ENCODE assay signal across 9 mouse cellular contexts in the genomic region with DNA sequence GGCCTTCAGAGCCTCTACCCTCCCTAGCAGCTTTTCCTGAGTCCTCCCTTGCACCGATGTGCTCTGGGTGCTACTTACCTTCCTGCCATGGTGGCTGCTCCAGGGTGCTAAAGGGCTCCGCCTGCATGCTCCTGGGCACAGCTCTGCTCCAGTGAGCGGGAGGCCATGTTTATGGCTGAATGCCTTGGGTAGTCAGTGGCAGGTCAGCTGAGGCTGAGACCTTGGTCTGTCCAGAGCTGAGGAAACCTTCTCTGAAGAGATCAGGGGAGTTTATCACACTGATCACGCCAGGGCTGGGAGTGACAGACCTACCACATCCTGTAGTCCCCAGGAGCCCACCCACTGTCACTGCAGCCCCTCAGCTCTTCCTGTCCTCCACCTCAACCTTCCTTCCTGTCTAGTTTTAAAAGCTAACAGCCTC. TPM values are rescaled to one million over a fixed set of nuclear protein-coding genes. Genes with fewer than 3 reads are reported as not detected.
DNase-seq lines count a peak whose midpoint lies in the region; ATAC-seq and TF ChIP-seq lines count a peak whose summit lies in the region.
"Had no signal": no experiment of that assay in that cellular context is flagged by ENCODE, and none has a peak within 500 bp of the region (broad histone marks: within the 10 kb centered on the region; RNA-seq: fewer than 3 reads in every experiment).

TSS of gene Nlrc3 (minus strand) at position 382 of the 421 bp plus-strand sequence.

- no peak within 1 kb of the TSS for H3K27ac ChIP-seq in forebrain, embryonic 15.5 days (replicated peaks)
- no peak within 1 kb of the TSS for H3K27ac ChIP-seq in liver, embryonic 11.5 days (ENCODE audit: low read depth, low read length)
- H3K27ac ChIP-seq in thymus, adult 2 months (ENCODE audit: control insufficient read depth, insufficient read depth, low read length) = peak within 1 kb of the TSS; percentile 77
- H3K27ac ChIP-seq: macrophage had no signal

- ATAC-seq in forebrain, embryonic 15.5 days (replicated peaks) = 0 out of 2 replicates have a peak, but pooled peaks have one; percentile 13
- ATAC-seq in liver, embryonic 11.5 days (replicated peaks; ENCODE audit: low FRiP score) = peak; percentile 49

- no peaks in the 10 kb centered on the region for H3K9me3 ChIP-seq in forebrain, embryonic 15.5 days
- H3K9me3 ChIP-seq in liver, embryonic 11.5 days (ENCODE audit: control insufficient read depth, low read length) = no peaks in the 10 kb centered on the region

- H3K9ac ChIP-seq in forebrain, embryonic 15.5 days (replicated peaks) = no peak within 1 kb of the TSS
- no peak within 1 kb of the TSS for H3K9ac ChIP-seq in liver, embryonic 11.5 days (ENCODE audit: low read depth, low read length)

- no peak within 1 kb of the TSS for H3K4me2 ChIP-seq in forebrain, embryonic 15.5 days (replicated peaks)
- H3K4me2 ChIP-seq in liver, embryonic 11.5 days = no peak within 1 kb of the TSS

- WGBS in lung, adult 2 months = 60% methylated on average over 4 of the region's 4 CpGs
- WGBS in forebrain, embryonic 15.5 days = 88% methylated on average over 4 of the region's 4 CpGs
- WGBS in liver, embryonic 11.5 days = 42% methylated on average over 4 of the region's 4 CpGs
- 3% methylated on average over 4 of the region's 4 CpGs for WGBS in thymus, adult 2 months

- TF ChIP-seq POLR2A in lung, adult 2 months (IDR thresholded peaks at IDR 0.05; ENCODE audit: borderline replicate concordance, extremely low read depth, low read depth, low read length) = no peak
- TF ChIP-seq POLR2A in thymus, adult 2 months (IDR thresholded peaks at IDR 0.05; ENCODE audit: control insufficient read depth, extremely low read depth, insufficient read depth, low read length, poor library complexity) = peak; percentile 40; the same call in 1 of the 2 replicates

- peaks cover 36% of the 10 kb centered on the region for H3K36me3 ChIP-seq in forebrain, embryonic 15.5 days
- H3K36me3 ChIP-seq in liver, embryonic 11.5 days (ENCODE audit: control insufficient read depth, insufficient read depth, low read length) = peaks cover 25% of the 10 kb centered on the region
- peaks cover 11% of the 10 kb centered on the region; the same call in 1 of the 2 replicates for H3K36me3 ChIP-seq in thymus, adult 2 months (ENCODE audit: control insufficient read depth, insufficient read depth, low read length)

- H3K27me3 ChIP-seq in forebrain, embryonic 15.5 days = no peaks in the 10 kb centered on the region
- H3K27me3 ChIP-seq in liver, embryonic 11.5 days (replicated peaks; ENCODE audit: control insufficient read depth, insufficient read depth, low read length) = no peaks in the 10 kb centered on the region
- H3K27me3 ChIP-seq in thymus, adult 2 months (ENCODE audit: control insufficient read depth, insufficient read depth, low read length) = no peaks in the 10 kb centered on the region

- H3K4me3 ChIP-seq in lung, adult 2 months (replicated peaks; ENCODE audit: extremely low read depth, low read depth, low read length) = peak within 1 kb of the TSS; percentile 1
- no peak within 1 kb of the TSS for H3K4me3 ChIP-seq in forebrain, embryonic 15.5 days
- no peak within 1 kb of the TSS for H3K4me3 ChIP-seq in liver, embryonic 11.5 days (ENCODE audit: low read depth, low read length)
- peak within 1 kb of the TSS; percentile 62 for H3K4me3 ChIP-seq in thymus, adult 2 months (ENCODE audit: control insufficient read depth, insufficient read depth, low read length)

- no peaks in the 10 kb centered on the region for H3K4me1 ChIP-seq in lung, adult 2 months (ENCODE audit: control insufficient read depth, insufficient read depth, low read length)
- H3K4me1 ChIP-seq in forebrain, embryonic 15.5 days = no peaks in the 10 kb centered on the region
- H3K4me1 ChIP-seq in liver, embryonic 11.5 days (replicated peaks; ENCODE audit: control insufficient read depth, insufficient read depth, low read length) = peaks cover 12% of the 10 kb centered on the region; the same call in 1 of the 2 replicates
- H3K4me1 ChIP-seq in thymus, adult 2 months (replicated peaks; ENCODE audit: control insufficient read depth, insufficient read depth, low read length) = peaks cover 28% of the 10 kb centered on the region

- DNase-seq in lung, adult 2 months = no peak
- DNase-seq in lung, postnatal 4 days = no peak
- no peak for DNase-seq in liver, embryonic 11.5 days (ENCODE audit: low spot score)
- peak; percentile 68 for DNase-seq in thymus, adult 2 months
- no peak for DNase-seq in gastrocnemius, adult 18-20 months (ENCODE audit: low spot score)
- DNase-seq in urinary bladder, postnatal 36 days (ENCODE audit: low spot score in 2 of 2) = no peak
- DNase-seq in urinary bladder, postnatal 10 days (ENCODE audit: low spot score) = no peak

- TF ChIP-seq CTCF in lung, adult 2 months (IDR thresholded peaks at IDR 0.05; ENCODE audit: insufficient read depth, low read length) = no peak
- peak; percentile 42; the same call in 1 of the 2 replicates for TF ChIP-seq CTCF in thymus, adult 2 months (IDR thresholded peaks at IDR 0.05; ENCODE audit: borderline replicate concordance, control insufficient read depth, extremely low read depth, insufficient read depth, low read length, poor library complexity)

RNA-seq across cellular contexts. Expression of gene Nlrc3, which starts in this region (rescaled TPM):
- 5.9 and 6.3 TPM in 2 replicates for polyA plus RNA-seq in lung, adult 2 months (2012; rRNA removed)
- polyA plus RNA-seq in forebrain, embryonic 15.5 days (2015; fragmentation: Nextera tagmentation; extraction: Ambion mirVana) = 0.84 and 1.1 TPM in 2 replicates
- polyA plus RNA-seq in liver, embryonic 11.5 days (2014; fragmentation: Nextera tagmentation; extraction: Ambion mirVana) = 0.94 and 1.1 TPM in 2 replicates
- polyA plus RNA-seq in thymus, adult 2 months (2012; rRNA removed) = 136 and 157 TPM in 2 replicates
- total RNA-seq in gastrocnemius, adult 18-20 months (2021) = 1 to 10 TPM; 1.5 to 3.1 TPM

Comparison
In these comparisons a context has a peak if more than half of its experiments do, and no peak if none do; other contexts are left out.
1. RNA of gene Nlrc3 (polyA plus RNA-seq): 136 to 157 TPM in thymus, adult 2 months; 5.9 to 6.3 TPM in lung, adult 2 months, 0.84 to 1.1 TPM in forebrain, embryonic 15.5 days and 0.94 to 1.1 TPM in liver, embryonic 11.5 days; every median in the first group is over 10 times any median in the second.
2. H3K4me3 ChIP-seq: peak in lung, adult 2 months (single experiment) and thymus, adult 2 months (single experiment); none in forebrain, embryonic 15.5 days (single experiment) and liver, embryonic 11.5 days (single experiment).